Mouse (Mus musculus) thymus, adult 2 months (tissue): ENCODE measurements around the gene Tsks.

Experiments
- CTCF ChIP-seq: fragments of 200-500 bp; IDR thresholded peaks from 2 replicates; pipeline ENCODE4 v1.5.1; 2012; ENCODE audit warnings: mild to moderate bottlenecking, control low read depth, low read length, moderate library complexity, borderline replicate concordance; ENCODE audit not compliant: control insufficient read depth, poor library complexity, insufficient read depth; ENCODE audit errors: extremely low read depth
- POLR2A ChIP-seq: fragments of 200-500 bp; IDR thresholded peaks from 2 replicates; pipeline ENCODE4 v1.6.1; 2012; ENCODE audit warnings: mild to moderate bottlenecking, low read length, control low read depth, moderate library complexity; ENCODE audit not compliant: control insufficient read depth, poor library complexity, insufficient read depth; ENCODE audit errors: extremely low read depth

GRCm38 (mm10) chr7:44900632-44901031 lies 42.4 kb upstream of the Tsks start:
- TF ChIP-seq POLR2A (no peak), CTCF (no peak)
